ENCODE assay signal across 11 mouse cellular contexts in the genomic region with DNA sequence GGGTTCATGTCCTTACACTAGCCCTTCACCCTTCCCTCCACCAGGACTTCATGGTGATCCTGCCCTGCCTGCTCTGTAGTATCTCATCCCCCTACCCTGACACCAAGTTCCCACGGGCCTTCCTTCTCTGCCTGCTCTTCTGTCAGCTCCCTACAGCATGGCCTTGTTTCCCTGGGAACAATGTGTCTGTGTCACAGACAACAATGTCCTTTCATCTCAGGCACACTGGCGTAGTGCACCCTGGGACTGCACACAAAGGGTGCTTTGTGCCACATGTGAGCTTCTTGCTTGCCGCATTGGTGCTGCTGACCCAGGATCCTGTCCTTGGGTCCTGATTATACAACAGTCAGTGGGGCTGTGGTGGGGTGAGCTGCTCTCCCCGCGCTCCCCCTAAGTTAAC. TPM values are rescaled to one million over a fixed set of nuclear protein-coding genes. Genes with fewer than 3 reads are reported as not detected.
DNase-seq lines count a peak whose midpoint lies in the region; ATAC-seq lines count a peak whose summit lies in the region.
"Had no signal": no experiment of that assay in that cellular context is flagged by ENCODE, and none has a peak within 500 bp of the region (broad histone marks: within the 10 kb centered on the region; RNA-seq: fewer than 3 reads in every experiment).

No protein-coding gene starts in this region.

- peaks cover 11% of the 10 kb centered on the region for H3K4me1 ChIP-seq in forebrain, embryonic 16.5 days (replicated peaks; ENCODE audit: control insufficient read depth, insufficient read depth, low read length)
- peaks cover 54% of the 10 kb centered on the region for H3K4me1 ChIP-seq in midbrain, embryonic 12.5 days

- DNase-seq in right cerebral cortex, postnatal 10 days (ENCODE audit: low spot score in 2 of 2), result peak; percentile 64 to 79
- no peak for DNase-seq in right cerebral cortex, postnatal 36 days (ENCODE audit: low spot score in 2 of 2)
- DNase-seq in spleen, postnatal 36 days (ENCODE audit: low spot score in 2 of 2), result no peak
- DNase-seq in thymus, postnatal 0 days (ENCODE audit: low spot score), result no peak
- no peak for DNase-seq in heart, postnatal 36 days
- DNase-seq: cerebellum, postnatal 14 days had no signal

- peak overlapping the region; percentile 48 for H3K9ac ChIP-seq in forebrain, embryonic 16.5 days (replicated peaks; ENCODE audit: low read depth, low read length)
- peak overlapping the region; percentile 37; the same call in 1 of the 2 replicates for H3K9ac ChIP-seq in midbrain, embryonic 12.5 days (replicated peaks)

- 1% methylated on average over 5 of the region's 5 CpGs for WGBS in forebrain, embryonic 16.5 days
- 8% methylated on average over 5 of the region's 5 CpGs for WGBS in midbrain, embryonic 12.5 days

- no peaks in the 10 kb centered on the region for H3K27me3 ChIP-seq in forebrain, embryonic 16.5 days (replicated peaks; ENCODE audit: control insufficient read depth, insufficient read depth, low read length)
- no peaks in the 10 kb centered on the region for H3K27me3 ChIP-seq in midbrain, embryonic 12.5 days
- H3K27me3 ChIP-seq: Patski had no signal

- no peak overlapping the region for H3K4me2 ChIP-seq in forebrain, embryonic 16.5 days (ENCODE audit: low read length)
- H3K4me2 ChIP-seq in midbrain, embryonic 12.5 days (replicated peaks), result peak overlapping the region; percentile 26

- peaks cover 5% of the 10 kb centered on the region for H3K36me3 ChIP-seq in forebrain, embryonic 16.5 days (ENCODE audit: control insufficient read depth, insufficient read depth)
- H3K36me3 ChIP-seq in midbrain, embryonic 12.5 days, result peaks cover 29% of the 10 kb centered on the region

- no peaks in the 10 kb centered on the region for H3K9me3 ChIP-seq in forebrain, embryonic 16.5 days (ENCODE audit: control insufficient read depth, low read length)
- H3K9me3 ChIP-seq in midbrain, embryonic 12.5 days, result no peaks in the 10 kb centered on the region

- H3K4me3 ChIP-seq in forebrain, embryonic 16.5 days (replicated peaks; ENCODE audit: low read length), result no peak overlapping the region
- no peak overlapping the region for H3K4me3 ChIP-seq in midbrain, embryonic 12.5 days

- intact Hi-C loops in heart, postnatal 36 days (cut with DNase I), result no loop called here

- ATAC-seq in forebrain, embryonic 16.5 days, result peak; percentile 79
- peak; percentile 93 for ATAC-seq in midbrain, embryonic 12.5 days (ENCODE audit: low FRiP score, low read depth)
- ATAC-seq: Patski had no signal

- H3K27ac ChIP-seq in forebrain, embryonic 16.5 days (ENCODE audit: low read length), result peak overlapping the region; percentile 56
- H3K27ac ChIP-seq in midbrain, embryonic 12.5 days (replicated peaks), result peak overlapping the region; percentile 87

RNA-seq across cellular contexts. Expression of a gene that starts 11.1 kb away (rescaled TPM):
- polyA plus RNA-seq in forebrain, embryonic 16.5 days (2015; fragmentation: Nextera tagmentation; extraction: Ambion mirVana), result 136 and 141 TPM in 2 replicates
- 109 and 121 TPM in 2 replicates for polyA plus RNA-seq in midbrain, embryonic 12.5 days (2016; fragmentation: Nextera tagmentation; extraction: Ambion mirVana)
- polyA plus RNA-seq in thymus, postnatal 0 days (2015; fragmentation: Nextera tagmentation; extraction: Ambion mirVana), result 126 and 129 TPM in 2 replicates
- 10 to 100 TPM; 17.9 to 21.3 TPM for total RNA-seq in heart, postnatal 36 days (2021)

RNA-seq across cellular contexts. Expression of a gene that starts 15.0 kb away (rescaled TPM):
- 3.9 and 6.8 TPM in 2 replicates for polyA plus RNA-seq in forebrain, embryonic 16.5 days (2015; fragmentation: Nextera tagmentation; extraction: Ambion mirVana)
- 2.7 and 3.1 TPM in 2 replicates for polyA plus RNA-seq in midbrain, embryonic 12.5 days (2016; fragmentation: Nextera tagmentation; extraction: Ambion mirVana)
- 0.28 and 0.31 TPM in 2 replicates for polyA plus RNA-seq in thymus, postnatal 0 days (2015; fragmentation: Nextera tagmentation; extraction: Ambion mirVana)
- total RNA-seq in heart, postnatal 36 days (2021), result under 1 TPM in 1 of 2 experiments, not detected in 1; 0.43 TPM
- polyA plus RNA-seq: heart, postnatal 0 days; liver, embryonic 16.5 days had no signal

RNA-seq across cellular contexts. Expression of a gene that starts 15.9 kb away (rescaled TPM):
- polyA plus RNA-seq in forebrain, embryonic 16.5 days (2015; fragmentation: Nextera tagmentation; extraction: Ambion mirVana), result 0.42 and 0.60 TPM in 2 replicates
- polyA plus RNA-seq in midbrain, embryonic 12.5 days (2016; fragmentation: Nextera tagmentation; extraction: Ambion mirVana), result 0.16 and 0.56 TPM in 2 replicates
- polyA plus RNA-seq in thymus, postnatal 0 days (2015; fragmentation: Nextera tagmentation; extraction: Ambion mirVana), result 0.08 TPM in 1 of 2 replicates, not detected in the other
- total RNA-seq in heart, postnatal 36 days (2021), result not detected
- polyA plus RNA-seq: heart, postnatal 0 days had no signal

RNA-seq across cellular contexts. Expression of a gene that starts 24.4 kb away (rescaled TPM):
- polyA plus RNA-seq in forebrain, embryonic 16.5 days (2015; fragmentation: Nextera tagmentation; extraction: Ambion mirVana), result 4.7 and 5.6 TPM in 2 replicates
- 9.4 and 10.1 TPM in 2 replicates for polyA plus RNA-seq in midbrain, embryonic 12.5 days (2016; fragmentation: Nextera tagmentation; extraction: Ambion mirVana)
- polyA plus RNA-seq in thymus, postnatal 0 days (2015; fragmentation: Nextera tagmentation; extraction: Ambion mirVana), result 8.4 and 8.9 TPM in 2 replicates
- 10 to 100 TPM in 1 of 2 experiments, 1 to 10 TPM in 1; 8.9 to 10.6 TPM for total RNA-seq in heart, postnatal 36 days (2021)

RNA-seq across cellular contexts. Expression of a gene that starts 27.3 kb away (rescaled TPM):
- 27.4 and 29.6 TPM in 2 replicates for polyA plus RNA-seq in forebrain, embryonic 16.5 days (2015; fragmentation: Nextera tagmentation; extraction: Ambion mirVana)
- 16.1 and 17.9 TPM in 2 replicates for polyA plus RNA-seq in midbrain, embryonic 12.5 days (2016; fragmentation: Nextera tagmentation; extraction: Ambion mirVana)
- 24.3 and 25.3 TPM in 2 replicates for polyA plus RNA-seq in thymus, postnatal 0 days (2015; fragmentation: Nextera tagmentation; extraction: Ambion mirVana)
- 10 to 100 TPM; 18.7 to 21.7 TPM for total RNA-seq in heart, postnatal 36 days (2021)

Comparison
In these comparisons a context has a peak if more than half of its experiments do, and no peak if none do; other contexts are left out.
1. DNase-seq: peak in right cerebral cortex, postnatal 10 days (2 of 2); none in right cerebral cortex, postnatal 36 days (0 of 2), spleen, postnatal 36 days (0 of 2), thymus, postnatal 0 days (single experiment) and heart, postnatal 36 days (0 of 2).